Mouse (Mus musculus) heart, embryonic 16.5 days (tissue): ENCODE measurements at regions not wholly inside any gene's neighbourhood (a gene's known extent, or its start where the extent isn't known, plus 50 kb on each side); places are given as distances from the start of the nearest gene placed in this dataset.

Experiments used
- ATAC-seq: fragments of 200-750 bp; cut with Nextera tagmentation; replicated peaks from 2 replicates; pipeline ENCODE4 v1.8.0; 2017; ENCODE audit warnings: moderate number of reproducible peaks; ENCODE audit not compliant: insufficient read depth, low FRiP score; ENCODE audit errors: extremely low read depth
- H3K27ac ChIP-seq: fragments of 300-500 bp; sonication (generic); 2 replicates; pipeline ENCODE4 v1.5.1; 2014; ENCODE audit warnings: mild to moderate bottlenecking, low read length, control low read depth, moderate library complexity
- H3K27me3 ChIP-seq: fragments of 300-500 bp; sonication (generic); 2 replicates; pipeline ENCODE4 v1.6.1; 2014; ENCODE audit warnings: low read length, mixed read lengths; ENCODE audit not compliant: control insufficient read depth, insufficient read depth
- H3K36me3 ChIP-seq: fragments of 300-500 bp; sonication (generic); 2 replicates; pipeline ENCODE4 v1.6.1; 2014; ENCODE audit not compliant: control insufficient read depth, insufficient read depth
- H3K4me1 ChIP-seq: fragments of 300-500 bp; sonication (generic); 2 replicates; pipeline ENCODE4 v1.6.1; 2014; ENCODE audit warnings: low read length, mixed read lengths; ENCODE audit not compliant: control insufficient read depth, insufficient read depth
- H3K4me2 ChIP-seq: fragments of 300-500 bp; sonication (generic); 2 replicates; pipeline ENCODE4 v1.6.1; 2014; ENCODE audit warnings: low read depth, mild to moderate bottlenecking, control low read depth, low read length
- H3K4me3 ChIP-seq: fragments of 300-500 bp; sonication (generic); 2 replicates; pipeline ENCODE4 v1.5.1; 2014; ENCODE audit warnings: mild to moderate bottlenecking, control low read depth, low read length
- H3K9ac ChIP-seq: fragments of 300-500 bp; sonication (generic); 2 replicates; pipeline ENCODE4 v1.6.1; 2014; ENCODE audit warnings: low read length, control low read depth
- H3K9me3 ChIP-seq: fragments of 300-500 bp; sonication (generic); replicated peaks from 2 replicates; pipeline ENCODE4 v1.6.1; 2016; ENCODE audit warnings: low read length; ENCODE audit not compliant: control insufficient read depth
- WGBS: fragments of 180-500 bp; shearing (Covaris S2); extraction: QIAGEN DNeasy Blood & Tissue Kit; methylation state at CpG from one replicate; pipeline ENCODE4 v1.1.7; 2014; 5-methylcytosine and 5-hydroxymethylcytosine counted together

GRCm38 (mm10) chr14:86431215-86431816 lies 709.7 kb downstream of the Diaph3 start:
- 68% methylated on average over 6 of the region's 6 CpGs for WGBS
- ATAC-seq, result no peak
- no peak overlapping the region for H3K4me3 ChIP-seq
- H3K4me2 ChIP-seq, result no peak overlapping the region
- no peaks in the 10 kb centered on the region for H3K27me3 ChIP-seq
- H3K9me3 ChIP-seq, result no peaks in the 10 kb centered on the region
- H3K4me1 ChIP-seq, result no peaks in the 10 kb centered on the region
- H3K27ac ChIP-seq, result no peak overlapping the region
- no peaks in the 10 kb centered on the region for H3K36me3 ChIP-seq
- H3K9ac ChIP-seq, result no peak overlapping the region

GRCm38 (mm10) chr14:86421881-86422280 lies 719.2 kb downstream of the Diaph3 start:
- H3K4me3 ChIP-seq, result no peak overlapping the region
- no peak overlapping the region for H3K4me2 ChIP-seq
- no peaks in the 10 kb centered on the region for H3K27me3 ChIP-seq
- H3K36me3 ChIP-seq, result no peaks in the 10 kb centered on the region
- H3K9ac ChIP-seq, result no peak overlapping the region
- ATAC-seq, result no peak
- no peaks in the 10 kb centered on the region for H3K4me1 ChIP-seq
- WGBS, result 74% methylated on average over 5 of the region's 5 CpGs
- no peaks in the 10 kb centered on the region for H3K9me3 ChIP-seq
- H3K27ac ChIP-seq, result no peak overlapping the region

GRCm38 (mm10) chr14:86419959-86420598 lies 721.0 kb downstream of the Diaph3 start:
- Histone ChIP-seq H3K27me3 (no peaks in the 10 kb centered on the region), H3K9me3 (no peaks in the 10 kb centered on the region), H3K4me2 (no peak overlapping the region), H3K4me1 (no peaks in the 10 kb centered on the region), H3K27ac (no peak overlapping the region), H3K9ac (no peak overlapping the region), H3K36me3 (no peaks in the 10 kb centered on the region), H3K4me3 (no peak overlapping the region)
- WGBS, result 78% methylated on average over 3 of the region's 3 CpGs
- no peak for ATAC-seq

- WGBS, result 88% methylated on average over 3 of the region's 3 CpGs
- Histone ChIP-seq H3K36me3 (no peaks in the 10 kb centered on the region), H3K27ac (no peak overlapping the region), H3K4me3 (no peak overlapping the region), H3K4me1 (no peaks in the 10 kb centered on the region), H3K9ac (no peak overlapping the region), H3K4me2 (no peak overlapping the region), H3K9me3 (no peaks in the 10 kb centered on the region), H3K27me3 (0 out of 2 replicates have a peak, but pooled peaks cover 2% of the 10 kb centered on the region)
- ATAC-seq, result no peak
These were observed 744.2 kb downstream of the Diaph3 start for GRCm38 (mm10) chr14:86396876-86397275.

GRCm38 (mm10) chr14:86395951-86396361 lies 745.1 kb downstream of the Diaph3 start:
- H3K4me1 ChIP-seq, result no peaks in the 10 kb centered on the region
- WGBS, result 28% methylated on average over 9 of the region's 9 CpGs
- H3K36me3 ChIP-seq, result no peaks in the 10 kb centered on the region
- H3K4me2 ChIP-seq, result peak overlapping the region; percentile 57
- 0 out of 2 replicates have a peak, but pooled peaks cover 2% of the 10 kb centered on the region for H3K27me3 ChIP-seq
- H3K9ac ChIP-seq, result no peak overlapping the region
- H3K9me3 ChIP-seq, result no peaks in the 10 kb centered on the region
- H3K27ac ChIP-seq, result no peak overlapping the region
- peak overlapping the region; percentile 34 for H3K4me3 ChIP-seq
- ATAC-seq, result no peak

- H3K9ac ChIP-seq, result no peak overlapping the region
- no peak overlapping the region for H3K27ac ChIP-seq
- no peaks in the 10 kb centered on the region for H3K4me1 ChIP-seq
- H3K36me3 ChIP-seq, result no peaks in the 10 kb centered on the region
- H3K27me3 ChIP-seq, result 0 out of 2 replicates have a peak, but pooled peaks cover 2% of the 10 kb centered on the region
- no peak overlapping the region for H3K4me3 ChIP-seq
- 36% methylated on average over 10 of the region's 10 CpGs for WGBS
- H3K9me3 ChIP-seq, result no peaks in the 10 kb centered on the region
- peak overlapping the region; percentile 57 for H3K4me2 ChIP-seq
- ATAC-seq, result no peak
These were observed 745.5 kb downstream of the Diaph3 start for GRCm38 (mm10) chr14:86395531-86395930.

- Histone ChIP-seq H3K9me3 (no peaks in the 10 kb centered on the region), H3K9ac (no peak overlapping the region), H3K4me1 (no peaks in the 10 kb centered on the region), H3K4me2 (no peak overlapping the region), H3K36me3 (no peaks in the 10 kb centered on the region), H3K4me3 (no peak overlapping the region), H3K27ac (no peak overlapping the region), H3K27me3 (0 out of 2 replicates have a peak, but pooled peaks cover 2% of the 10 kb centered on the region)
- no peak for ATAC-seq
- WGBS, result 75% methylated on average over 7 of the region's 7 CpGs
These were observed 746.0 kb downstream of the Diaph3 start for GRCm38 (mm10) chr14:86395068-86395467.

- no peak for ATAC-seq
- H3K4me3 ChIP-seq, result no peak overlapping the region
- no peaks in the 10 kb centered on the region for H3K27me3 ChIP-seq
- H3K36me3 ChIP-seq, result no peaks in the 10 kb centered on the region
- H3K4me1 ChIP-seq, result no peaks in the 10 kb centered on the region
- 62% methylated on average over 6 of the region's 6 CpGs for WGBS
- no peak overlapping the region for H3K9ac ChIP-seq
- H3K9me3 ChIP-seq, result no peaks in the 10 kb centered on the region
- no peak overlapping the region for H3K27ac ChIP-seq
- H3K4me2 ChIP-seq, result no peak overlapping the region
These were observed 755.9 kb downstream of the Diaph3 start for GRCm38 (mm10) chr14:86385136-86385535.

GRCm38 (mm10) chr14:86365032-86365431 lies 776.0 kb downstream of the Diaph3 start:
- Histone ChIP-seq H3K4me3 (no peak overlapping the region), H3K9ac (no peak overlapping the region), H3K4me2 (no peak overlapping the region), H3K27me3 (no peaks in the 10 kb centered on the region), H3K9me3 (no peaks in the 10 kb centered on the region), H3K27ac (no peak overlapping the region), H3K36me3 (no peaks in the 10 kb centered on the region), H3K4me1 (no peaks in the 10 kb centered on the region)
- ATAC-seq, result no peak
- WGBS, result 92% methylated on average over 2 of the region's 2 CpGs
